Mouse (Mus musculus): ENCODE data around the gene Olfr811.

Olfr811 gene

DNA sequence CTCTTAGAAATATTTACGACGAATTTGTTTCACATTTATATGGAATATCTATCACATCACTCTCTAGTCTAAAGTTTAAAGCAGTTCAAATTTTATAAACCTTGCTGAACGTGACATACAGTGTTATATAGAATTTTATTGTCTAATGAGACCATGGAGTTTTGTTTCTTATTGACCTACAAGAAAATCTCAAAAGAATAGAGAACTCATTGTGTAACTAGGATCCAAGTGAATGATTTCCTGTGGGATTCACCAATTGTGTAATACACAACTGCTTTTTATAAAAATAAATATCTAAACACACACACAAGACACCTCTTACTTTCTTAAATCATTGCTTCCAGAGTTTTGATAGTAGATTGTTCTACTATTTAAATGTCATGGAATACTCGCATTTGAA, at the start of gene Olfr811:
Gene Olfr811 (minus strand): TSS at position 101 of the 400 bp plus-strand sequence.
- no peak for DNase-seq (ENCODE audit: extremely low spot score)

DNA sequence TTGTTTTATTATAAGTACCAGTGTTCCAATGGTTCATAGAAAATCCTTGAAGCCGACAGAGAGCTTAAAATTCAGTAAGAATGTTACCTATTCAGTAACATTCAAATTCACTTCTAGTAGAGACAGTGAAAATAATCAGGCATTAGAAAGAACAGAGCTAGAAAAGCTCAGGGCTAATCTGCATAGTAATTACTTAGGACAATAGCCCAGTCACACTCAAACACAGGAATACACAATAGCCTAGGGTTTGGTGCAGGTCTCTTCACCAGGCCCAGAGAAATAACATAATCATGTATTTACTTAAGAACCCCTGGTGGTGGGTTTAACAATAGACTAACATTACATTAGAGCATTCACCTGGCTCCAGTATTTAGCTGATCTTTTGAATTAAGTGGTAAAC, 43.1 kb upstream of the Olfr811 start:
- no peak for DNase-seq (ENCODE audit: extremely low spot score)

DNA sequence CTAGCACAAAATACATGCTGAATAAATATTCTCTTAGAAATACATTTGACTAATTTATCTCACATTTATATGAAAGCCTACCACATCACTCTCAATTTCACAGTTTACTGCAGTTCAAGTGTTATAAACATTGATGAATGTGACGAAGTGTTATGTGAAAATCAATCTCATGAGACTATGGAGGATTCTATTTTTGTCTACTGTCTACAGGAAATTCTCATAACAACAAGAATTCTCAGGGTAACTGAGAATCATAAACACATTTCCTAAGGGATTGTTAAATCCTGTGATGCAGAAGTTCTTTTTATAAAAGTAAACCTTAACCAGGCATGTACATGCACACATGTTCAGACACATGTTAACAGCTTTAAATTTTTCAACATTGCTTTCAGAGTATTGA, 41.8 kb upstream of the Olfr811 start, which contains the start of gene Olfr812:
Gene Olfr812 (minus strand): TSS at position 101 of the 400 bp plus-strand sequence.
- DNase-seq (ENCODE audit: extremely low spot score): no peak

DNA sequence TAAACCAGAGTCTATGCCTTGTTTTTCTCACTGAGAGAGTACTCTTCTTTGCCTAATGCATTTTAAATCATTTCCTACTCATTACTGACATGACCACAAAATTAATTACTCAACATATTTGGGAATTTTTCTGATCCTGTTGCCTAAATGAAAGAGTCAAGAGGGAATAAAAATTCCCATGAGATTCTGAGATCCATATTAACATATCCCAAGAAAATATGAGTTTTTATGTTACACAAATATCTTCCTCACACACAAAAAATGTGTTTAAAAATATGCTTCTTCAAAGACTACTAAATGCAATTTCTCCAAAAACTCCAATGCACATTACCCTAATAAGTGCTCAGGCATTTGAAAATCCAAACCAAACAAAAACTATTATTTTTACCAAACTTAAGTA, 9.4 kb downstream of the Olfr811 start, which contains the start of gene Olfr810:
Gene Olfr810 (minus strand): TSS at position 101 of the 400 bp plus-strand sequence.
- DNase-seq (ENCODE audit: extremely low spot score): no peak

DNA sequence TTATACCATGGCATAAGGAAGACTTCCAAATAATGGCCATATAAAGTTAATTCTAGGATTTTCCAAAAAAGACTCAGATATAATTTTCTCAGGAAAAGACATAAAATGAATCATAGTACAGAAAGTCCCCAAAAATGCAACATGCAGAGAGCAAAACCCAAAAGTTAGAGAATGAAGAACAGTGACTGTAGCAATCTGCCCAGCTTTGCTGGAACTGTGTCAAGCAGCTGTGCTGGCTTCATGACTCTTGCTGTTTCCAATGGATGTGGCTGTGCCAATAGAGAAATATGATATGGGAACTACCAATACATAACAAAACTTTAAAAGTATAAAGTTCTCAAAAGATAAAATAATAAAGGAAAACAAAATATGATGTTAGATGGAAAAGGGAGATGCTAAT, 26.1 kb downstream of the Olfr811 start:
- DNase-seq (ENCODE audit: extremely low spot score): no peak

DNA sequence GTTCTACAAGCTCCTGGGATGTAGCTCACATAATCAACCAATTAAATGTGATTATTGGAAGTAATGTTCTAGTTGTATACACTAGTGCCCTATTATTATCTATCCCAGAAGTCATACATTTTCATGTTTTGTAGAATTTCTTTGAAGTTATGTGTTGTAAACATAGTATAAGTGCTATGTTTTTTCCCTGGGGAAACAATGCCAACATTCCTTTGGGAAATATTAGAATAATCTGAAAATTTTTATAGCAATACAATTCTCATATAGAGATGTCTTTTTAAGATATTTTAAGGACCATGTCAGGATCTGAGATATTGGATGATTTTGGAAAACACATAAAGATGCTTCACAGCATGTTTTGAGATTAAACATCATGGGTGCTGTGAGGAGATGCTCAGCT, 29.9 kb downstream of the Olfr811 start, which contains the start of gene Olfr809:
Gene Olfr809 (plus strand): TSS at position 301 of the 400 bp plus-strand sequence.
- DNase-seq (ENCODE audit: extremely low spot score): no peak

DNA sequence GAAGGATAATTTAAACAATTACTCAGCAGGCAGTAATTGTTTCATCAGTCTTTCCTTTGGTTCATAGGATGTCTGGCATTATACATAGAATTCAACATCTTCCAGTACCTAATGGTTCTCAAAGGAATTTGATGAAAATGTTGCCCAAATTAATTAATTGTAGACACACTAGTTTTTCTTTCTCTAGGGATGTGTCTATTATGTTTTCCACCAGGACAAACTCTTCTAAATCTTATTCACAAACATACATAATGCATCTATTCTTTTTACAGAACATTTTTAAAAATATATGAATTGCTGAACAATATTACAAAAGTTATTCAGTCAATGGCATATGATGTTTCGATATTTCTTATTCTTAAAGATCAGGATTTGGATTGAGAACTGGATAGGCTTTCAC, 39.0 kb downstream of the Olfr811 start, which contains the start of gene Olfr808:
Gene Olfr808 (plus strand): TSS at position 301 of the 400 bp plus-strand sequence.
- no peak for DNase-seq (ENCODE audit: extremely low spot score)

DNA sequence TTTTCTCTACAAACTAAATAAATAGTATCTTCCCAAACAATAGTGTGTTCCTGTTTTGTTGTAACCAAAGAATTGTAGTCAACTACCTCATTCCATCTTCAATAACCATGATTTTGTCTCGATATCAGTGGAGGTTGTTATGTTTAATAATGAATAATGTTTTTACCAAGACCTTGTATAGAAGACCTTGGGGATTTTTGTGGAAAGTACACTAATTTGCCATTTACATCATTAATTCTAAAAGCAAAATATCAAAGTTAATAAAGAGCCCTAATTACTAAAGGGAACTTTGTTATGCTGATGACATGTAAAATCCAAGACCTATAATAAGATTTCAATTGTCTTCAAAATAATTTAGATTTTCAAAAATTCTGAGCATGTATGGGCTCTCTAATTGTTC, 46.5 kb downstream of the Olfr811 start, which contains the start of gene Olfr807:
Gene Olfr807 (minus strand): TSS at position 101 of the 400 bp plus-strand sequence.
- no peak for DNase-seq (ENCODE audit: extremely low spot score)
